Mouse (Mus musculus) brain, embryonic 18.5 days (tissue): ENCODE data around the gene Pomgnt1.
A peak's percentile ranks its signal among the peaks of the same experiment; 100 is the strongest.

Experiments used
- DNase-seq: peaks from one replicate; pipeline ENCODE4 v3.0.0-alpha.2; 2012; ENCODE audit warnings: low read depth, low spot score

Pomgnt1 gene

GRCm38 (mm10) chr4:116123602-116124519 lies at the start of gene Pomgnt1, which contains the start of gene Rad54l:
Gene Pomgnt1 (plus strand): TSS chr4:116123840.
Gene Rad54l (minus strand): TSS chr4:116123690.
- DNase-seq, result peak; percentile 76

- no peak for DNase-seq
Measured at GRCm38 (mm10) chr4:116074145-116074675, 49.4 kb upstream of the Pomgnt1 start.

- DNase-seq, result peak; percentile 91
Measured at GRCm38 (mm10) chr4:116074861-116075620, 48.6 kb upstream of the Pomgnt1 start, which contains the start of the genes Uqcrh and Lrrc41. Gene Uqcrh (minus strand): TSS chr4:116075071. Gene Lrrc41 (plus strand): TSS chr4:116075269.

GRCm38 (mm10) chr4:116075631-116076368 lies 47.8 kb upstream of the Pomgnt1 start:
- no peak for DNase-seq

- no peak for DNase-seq
Measured at GRCm38 (mm10) chr4:116076369-116077231, 47.0 kb upstream of the Pomgnt1 start.

GRCm38 (mm10) chr4:116077240-116078095 lies 46.2 kb upstream of the Pomgnt1 start:
- no peak for DNase-seq

- no peak for DNase-seq
Measured at GRCm38 (mm10) chr4:116088510-116089249, 35.0 kb upstream of the Pomgnt1 start.

GRCm38 (mm10) chr4:116096291-116096690 lies 27.3 kb upstream of the Pomgnt1 start:
- no peak for DNase-seq

GRCm38 (mm10) chr4:116097211-116097610 lies 26.4 kb upstream of the Pomgnt1 start:
- no peak for DNase-seq

- no peak for DNase-seq
Measured at GRCm38 (mm10) chr4:116100959-116101358, 22.7 kb upstream of the Pomgnt1 start.

GRCm38 (mm10) chr4:116105278-116105677 lies 18.4 kb upstream of the Pomgnt1 start:
- DNase-seq, result no peak

GRCm38 (mm10) chr4:116110695-116111094 lies 12.9 kb upstream of the Pomgnt1 start:
- DNase-seq, result no peak

GRCm38 (mm10) chr4:116111486-116111885 lies 12.2 kb upstream of the Pomgnt1 start:
- DNase-seq, result no peak

GRCm38 (mm10) chr4:116122762-116123161 lies 878 bp upstream of the Pomgnt1 start:
- DNase-seq, result no peak

- no peak for DNase-seq
Measured at GRCm38 (mm10) chr4:116125803-116126386, 2.3 kb downstream of the Pomgnt1 start.

GRCm38 (mm10) chr4:116127956-116128355 lies 4.3 kb downstream of the Pomgnt1 start:
- DNase-seq, result no peak

- no peak for DNase-seq
Measured at GRCm38 (mm10) chr4:116133126-116133525, 9.5 kb downstream of the Pomgnt1 start.

- no peak for DNase-seq
Measured at GRCm38 (mm10) chr4:116134990-116135389, 11.3 kb downstream of the Pomgnt1 start.
